Mouse (Mus musculus) C2C12 (cell line): ENCODE measurements around the gene Rnft2.

Source experiments
- CEBPB ChIP-seq: IDR thresholded peaks from one replicate; pipeline ENCODE4 v1.6.1; 2011; ENCODE audit warnings: low read depth, mild to moderate bottlenecking, control low read depth, moderate library complexity
- CTCF ChIP-seq: IDR thresholded peaks from one replicate; pipeline ENCODE4 v1.5.1; 2011; ENCODE audit not compliant: control insufficient read depth, insufficient read depth, insufficient read length
- FOSL1 ChIP-seq: IDR thresholded peaks from one replicate; pipeline ENCODE4 v1.8.0; 2011; ENCODE audit warnings: mild to moderate bottlenecking, low read length; ENCODE audit not compliant: poor library complexity, insufficient read depth, severe bottlenecking
- MAX ChIP-seq: IDR thresholded peaks from one replicate; pipeline ENCODE4 v1.6.1; 2011; ENCODE audit warnings: mild to moderate bottlenecking, control low read depth
- MYOD1 ChIP-seq: IDR thresholded peaks from one replicate; pipeline ENCODE4 v1.6.1; 2011; ENCODE audit warnings: low read depth; ENCODE audit not compliant: control insufficient read depth, insufficient read length
- MYOG ChIP-seq: IDR thresholded peaks from one replicate; pipeline ENCODE4 v1.6.1; 2011; ENCODE audit not compliant: control insufficient read depth, insufficient read length; ENCODE audit errors: extremely low read depth
- USF1 ChIP-seq: IDR thresholded peaks from one replicate; pipeline ENCODE4 v1.6.1; 2011; ENCODE audit warnings: low read depth, mild to moderate bottlenecking, control low read depth, moderate library complexity

DNA sequence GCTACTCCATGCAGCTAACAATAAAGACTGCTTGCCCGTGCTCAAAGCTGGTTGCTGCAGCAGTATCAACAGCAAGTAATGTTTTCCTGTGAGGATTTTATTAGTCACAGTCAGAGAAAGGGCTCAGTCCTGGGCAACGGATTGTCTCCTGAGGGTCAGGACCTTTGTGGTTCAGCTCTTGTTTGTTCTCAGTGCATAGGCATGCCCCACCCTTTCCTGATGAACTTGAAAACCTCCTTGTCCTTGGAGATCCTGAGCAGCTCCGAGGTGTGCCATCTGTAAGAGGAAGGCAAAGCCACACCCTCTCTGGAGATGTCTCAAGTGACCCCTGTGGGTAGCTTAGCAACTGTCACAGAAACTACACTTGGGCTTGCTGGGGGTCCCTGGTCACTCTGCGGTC lies 84.2 kb downstream of the Rnft2 start:
- TF ChIP-seq CTCF (no peak), USF1 (no peak), MAX (no peak), CEBPB (no peak), MYOG (no peak), MYOD1 (no peak), FOSL1 (no peak)
